Mouse (Mus musculus): ENCODE data around the gene Armh1. TPM values are rescaled to one million over a fixed set of nuclear protein-coding genes. Genes with fewer than 3 reads are reported as not detected.
"Not testable (repeated sequence)": the region's sequence is repeated elsewhere in the genome, so short reads cannot be mapped to it uniquely, and the experiment has no call there.

Gene Armh1
- polyA plus RNA-seq, 1 experiment from 2014 or later, result 5.7 TPM

DNA sequence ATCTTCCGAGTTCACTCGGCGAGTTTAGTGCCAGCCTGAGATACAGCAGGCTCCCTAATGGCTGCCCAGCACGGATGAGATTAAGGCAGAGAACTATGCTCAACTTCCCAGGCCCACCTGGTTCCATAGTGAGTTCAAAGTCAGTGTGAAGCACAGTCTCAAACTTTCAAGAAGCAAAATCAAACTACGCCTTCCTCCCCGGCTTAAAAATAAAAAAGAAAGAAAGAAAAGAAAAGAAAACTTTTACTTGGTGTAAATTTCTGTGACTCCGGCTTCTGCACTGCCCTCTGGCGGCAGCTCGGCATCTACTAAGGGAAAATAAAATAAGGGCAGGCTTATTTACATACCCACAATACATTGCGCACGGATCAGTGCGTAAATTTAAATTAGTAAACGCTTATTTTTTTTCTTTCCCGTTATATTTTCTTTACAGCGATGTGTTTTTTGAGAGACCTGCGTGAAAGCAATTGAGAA, 62.5 kb downstream of the Armh1 start:
- ATAC-seq (ENCODE audit: insufficient number of reproducible peaks, low FRiP score, low TSS enrichment, low read depth), result peak; percentile 82
- Histone ChIP-seq H3K27ac (replicated peaks) (peak overlapping the region; percentile 90), H3K36me3 (no peaks in the 10 kb centered on the region), H3K4me3 (replicated peaks) (peak overlapping the region; percentile 40), H3K9me3 (replicated peaks) (no peaks in the 10 kb centered on the region), H3K4me2 (replicated peaks) (peak overlapping the region; percentile 50), H3K9ac (peak overlapping the region; percentile 57), H3K4me1 (0 out of 2 replicates have a peak, but pooled peaks cover 6% of the 10 kb centered on the region), H3K27me3 (no peaks in the 10 kb centered on the region)
- WGBS, result under 1% methylated on average over 16 of the region's 16 CpGs

DNA sequence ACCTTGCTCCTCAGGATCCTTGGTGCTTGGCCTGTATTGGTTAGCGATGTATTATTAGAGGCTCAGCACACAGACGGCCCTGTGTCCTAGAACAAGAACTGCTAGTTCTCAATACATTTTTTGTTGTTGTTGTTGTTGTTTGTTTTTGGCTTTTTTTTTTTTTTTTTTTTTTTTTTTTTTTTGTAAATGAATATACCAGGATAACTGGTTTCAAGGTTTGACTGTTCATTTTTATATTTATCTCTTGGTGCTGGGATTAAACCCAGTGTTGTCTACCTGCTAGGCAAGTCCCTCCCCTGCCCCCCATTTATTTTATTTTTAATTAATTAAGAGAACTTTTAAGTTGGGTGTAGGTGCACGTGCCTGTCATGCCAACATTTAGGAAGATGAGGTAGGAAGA, 63.0 kb downstream of the Armh1 start:
- Histone ChIP-seq H3K36me3 (no peaks in the 10 kb centered on the region), H3K9ac (no peak overlapping the region; the same call in 1 of the 2 replicates), H3K4me2 (replicated peaks) (peak overlapping the region; percentile 50), H3K4me1 (0 out of 2 replicates have a peak, but pooled peaks cover 6% of the 10 kb centered on the region), H3K27ac (replicated peaks) (peak overlapping the region; percentile 90), H3K27me3 (no peaks in the 10 kb centered on the region), H3K4me3 (replicated peaks) (peak overlapping the region; percentile 40), H3K9me3 (replicated peaks) (no peaks in the 10 kb centered on the region)
- ATAC-seq (ENCODE audit: insufficient number of reproducible peaks, low FRiP score, low TSS enrichment, low read depth), result no peak
- 61% methylated on average over 3 of the region's 3 CpGs for WGBS

DNA sequence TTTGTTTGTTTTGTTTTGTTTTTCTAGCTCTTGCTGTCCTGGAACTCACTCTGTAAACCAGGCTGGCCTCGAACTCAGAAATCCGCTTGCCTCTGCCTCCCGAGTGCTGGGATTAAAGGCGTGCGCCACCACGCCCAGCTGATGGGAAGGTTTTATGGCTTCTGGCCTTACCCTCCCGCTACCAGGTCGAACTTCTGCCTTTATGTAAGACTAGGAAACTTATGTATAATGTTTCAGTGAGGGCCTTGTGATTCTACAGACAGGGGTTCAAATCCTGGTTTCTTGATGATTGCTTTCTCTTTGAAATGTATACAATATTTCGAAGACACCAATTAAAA, 69.2 kb downstream of the Armh1 start:
- H3K27me3 ChIP-seq; H3K9me3 ChIP-seq (replicated peaks): not testable (repeated sequence)
- Histone ChIP-seq H3K36me3 (peaks cover 19% of the 10 kb centered on the region; the same call in 1 of the 2 replicates), H3K4me2 (replicated peaks) (peak overlapping the region; percentile 93), H3K4me3 (replicated peaks) (peak overlapping the region; percentile 73), H3K9ac (peak overlapping the region; percentile 41), H3K4me1 (peaks cover 17% of the 10 kb centered on the region), H3K27ac (replicated peaks) (peak overlapping the region; percentile 65)
- WGBS, result 10% methylated on average over 9 of the region's 9 CpGs
- peak; percentile 14; the same call in 1 of the 2 replicates for ATAC-seq (ENCODE audit: insufficient number of reproducible peaks, low FRiP score, low TSS enrichment, low read depth)

DNA sequence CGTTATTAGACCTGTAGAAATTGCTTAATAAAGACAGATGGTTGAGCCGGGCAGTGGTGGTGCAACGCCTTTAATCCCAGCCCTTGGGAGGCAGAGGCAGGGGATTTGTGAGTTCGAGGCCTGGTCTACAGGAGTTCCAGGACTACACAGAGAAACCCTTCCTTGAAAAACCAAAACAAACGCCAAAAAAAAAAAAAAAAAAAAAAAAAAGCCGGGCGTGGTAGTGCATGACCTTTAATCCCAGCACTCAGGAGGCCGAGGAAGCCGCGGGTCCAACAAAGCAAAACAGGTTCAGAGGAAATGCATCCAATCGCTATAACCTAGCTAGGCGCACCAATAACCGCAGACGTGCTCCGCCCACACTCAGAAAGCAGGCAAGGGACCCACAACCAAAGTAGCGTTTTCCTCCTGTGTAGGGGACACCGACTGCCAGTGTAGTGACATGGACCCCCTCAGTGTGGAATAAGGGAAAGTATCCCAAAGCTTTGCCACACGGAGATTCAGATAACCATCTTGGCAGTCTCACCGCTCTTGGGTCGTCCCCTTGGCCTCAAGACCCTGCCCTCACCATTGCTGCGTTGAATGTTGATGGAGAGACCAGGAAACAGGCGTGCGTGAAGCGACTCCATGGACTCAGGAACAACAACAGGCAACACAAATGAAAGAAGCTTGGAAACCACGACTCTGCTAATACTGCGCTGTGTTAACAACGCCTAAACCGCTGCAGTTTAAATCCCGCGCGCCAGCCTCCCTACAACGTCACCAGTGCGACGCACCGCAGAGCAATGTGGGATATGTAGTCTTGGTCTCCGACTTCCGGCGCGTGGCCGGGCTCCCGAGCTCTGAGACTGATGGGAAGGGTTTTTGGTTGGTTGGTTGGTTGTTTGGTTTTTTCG, 69.8 kb downstream of the Armh1 start, which contains the start of gene Kif2c:
TSS of gene Kif2c (minus strand) at position 777 of the 896 bp plus-strand sequence.
- Histone ChIP-seq H3K36me3 (peaks cover 25% of the 10 kb centered on the region), H3K27me3 (no peaks in the 10 kb centered on the region), H3K4me1 (peaks cover 17% of the 10 kb centered on the region), H3K9ac (peak within 1 kb of the TSS; percentile 41), H3K4me3 (replicated peaks) (peak within 1 kb of the TSS; percentile 73), H3K4me2 (replicated peaks) (peak within 1 kb of the TSS; percentile 93), H3K9me3 (replicated peaks) (no peaks in the 10 kb centered on the region), H3K27ac (replicated peaks) (peak within 1 kb of the TSS; percentile 65)
- WGBS, result under 1% methylated on average over 42 of the region's 42 CpGs
- ATAC-seq (ENCODE audit: insufficient number of reproducible peaks, low FRiP score, low TSS enrichment, low read depth), result peak; percentile 96

DNA sequence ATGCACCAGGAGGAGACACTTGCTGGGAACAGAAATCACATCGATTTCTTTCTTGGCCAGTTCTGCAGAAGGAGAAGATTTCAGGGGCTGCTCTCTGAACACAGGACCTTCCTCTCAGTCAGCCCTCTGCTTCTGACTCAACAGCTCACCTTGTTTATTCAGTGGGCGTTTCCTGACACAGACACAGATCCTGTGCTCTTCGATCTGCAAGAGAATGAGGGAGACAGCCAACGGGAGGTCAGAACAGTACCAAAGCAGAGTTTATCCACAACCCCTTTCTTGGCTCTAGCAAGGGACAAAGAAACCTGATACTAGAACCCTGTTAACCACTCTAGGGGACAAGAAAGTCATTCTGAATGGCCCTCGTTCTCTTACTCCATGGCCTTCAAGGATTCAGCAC, 82.0 kb downstream of the Armh1 start:
- Histone ChIP-seq H3K27ac (replicated peaks) (no peak overlapping the region), H3K9me3 (replicated peaks) (no peaks in the 10 kb centered on the region), H3K27me3 (no peaks in the 10 kb centered on the region), H3K9ac (no peak overlapping the region), H3K4me2 (replicated peaks) (no peak overlapping the region), H3K4me3 (replicated peaks) (no peak overlapping the region), H3K4me1 (no peaks in the 10 kb centered on the region), H3K36me3 (peaks cover 92% of the 10 kb centered on the region)
- WGBS, result 87% methylated on average over 5 of the region's 5 CpGs
- ATAC-seq (ENCODE audit: insufficient number of reproducible peaks, low FRiP score, low TSS enrichment, low read depth), result no peak

Other genes with a start within 250 kb of the Armh1 start
- 40.4 and 41.3 TPM in 2 replicates for gene Eif2b3, start 232.7 kb downstream of the Armh1 start, polyA plus RNA-seq (2015; fragmentation: Nextera tagmentation; extraction: Ambion mirVana)
- gene Ptch2, start 156.1 kb downstream of the Armh1 start, polyA plus RNA-seq (2015; fragmentation: Nextera tagmentation; extraction: Ambion mirVana), result 20.8 and 22.5 TPM in 2 replicates
- 13.2 and 13.5 TPM in 2 replicates for gene Btbd19, start 126.4 kb downstream of the Armh1 start, polyA plus RNA-seq (2015; fragmentation: Nextera tagmentation; extraction: Ambion mirVana)
- gene Tctex1d4, start 125.3 kb downstream of the Armh1 start, polyA plus RNA-seq (2015; fragmentation: Nextera tagmentation; extraction: Ambion mirVana), result 3.0 and 6.1 TPM in 2 replicates
- 7.7 and 8.1 TPM in 2 replicates for gene Plk3, start 118.2 kb downstream of the Armh1 start, polyA plus RNA-seq (2015; fragmentation: Nextera tagmentation; extraction: Ambion mirVana)
- 934 and 968 TPM in 2 replicates for gene Rps8, start 95.9 kb downstream of the Armh1 start, polyA plus RNA-seq (2015; fragmentation: Nextera tagmentation; extraction: Ambion mirVana)
- gene Kif2c, start 69.5 kb downstream of the Armh1 start, polyA plus RNA-seq (2015; fragmentation: Nextera tagmentation; extraction: Ambion mirVana), result 45.8 and 47.5 TPM in 2 replicates
- gene Tmem53, start 174 bp downstream of the Armh1 start, polyA plus RNA-seq (2015; fragmentation: Nextera tagmentation; extraction: Ambion mirVana), result 22.1 and 24.6 TPM in 2 replicates
- 77.6 and 79.2 TPM in 2 replicates for gene Rnf220, start 244.9 kb upstream of the Armh1 start, polyA plus RNA-seq (2015; fragmentation: Nextera tagmentation; extraction: Ambion mirVana)